Mouse (Mus musculus) CH12.LX (cell line): Measurements from ENCODE around the gene Rpl5.

Experiments used
- EP300 ChIP-seq: IDR thresholded peaks from 2 replicates; pipeline ENCODE4 v1.6.1; 2011; ENCODE audit warnings: low read length, improper control_type of control experiment
- JUND ChIP-seq: conservative IDR thresholded peaks from 2 replicates; pipeline ENCODE4 v1.6.1; 2011; ENCODE audit warnings: low read depth, low read length, improper control_type of control experiment
- MAX ChIP-seq: IDR thresholded peaks from 2 replicates; pipeline ENCODE4 v1.6.1; 2011; ENCODE audit warnings: low read length, improper control_type of control experiment
- MEF2A ChIP-seq: IDR thresholded peaks from 2 replicates; pipeline ENCODE4 v1.6.1; 2014; ENCODE audit warnings: low read depth, mild to moderate bottlenecking, inconsistent platforms, low read length, improper control_type of control experiment, borderline replicate concordance
- MXI1 ChIP-seq: IDR thresholded peaks from 2 replicates; pipeline ENCODE4 v1.6.1; 2011; ENCODE audit warnings: mild to moderate bottlenecking, low read depth, low read length, improper control_type of control experiment
- POLR2A ChIP-seq: IDR thresholded peaks from 2 replicates; pipeline ENCODE4 v1.6.1; 2011; ENCODE audit warnings: low read depth, mild to moderate bottlenecking, improper control_type of control experiment, low read length
- RAD21 ChIP-seq: IDR thresholded peaks from 2 replicates; pipeline ENCODE4 v1.6.1; 2011; ENCODE audit warnings: low read depth, mild to moderate bottlenecking, low read length, improper control_type of control experiment, moderate library complexity
- USF1 ChIP-seq: IDR thresholded peaks from 2 replicates; pipeline ENCODE4 v1.6.1; 2014; ENCODE audit warnings: low read depth, mild to moderate bottlenecking, inconsistent platforms, low read length, improper control_type of control experiment
- ZKSCAN1 ChIP-seq: IDR thresholded peaks from 2 replicates; pipeline ENCODE4 v1.6.1; 2012; ENCODE audit warnings: low read depth, inconsistent platforms, low read length, improper control_type of control experiment, borderline replicate concordance

DNA sequence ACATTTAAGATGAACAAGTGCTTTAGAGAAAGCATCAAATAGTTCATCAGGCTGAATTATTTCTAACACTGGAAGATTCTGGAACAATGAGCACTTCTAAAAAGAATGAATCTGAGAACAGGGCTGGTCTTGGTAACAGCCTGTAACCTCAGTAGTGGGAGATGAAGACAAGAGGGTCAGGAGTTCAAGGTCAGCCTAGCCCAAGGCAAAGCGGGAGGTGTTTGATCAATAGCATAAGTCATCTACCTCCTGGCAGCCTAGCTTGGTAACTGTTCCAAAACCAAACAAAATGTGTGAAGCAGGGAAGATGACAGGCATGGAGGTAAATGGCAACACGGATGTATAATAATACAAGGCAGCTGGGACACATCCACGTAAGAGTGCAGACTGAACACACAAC lies 36.3 kb upstream of the Rpl5 start:
- TF ChIP-seq USF1 (no peak), RAD21 (no peak), POLR2A (no peak), ZKSCAN1 (no peak), JUND (no peak), MAX (no peak), EP300 (no peak), MEF2A (no peak), MXI1 (no peak)
